Mouse (Mus musculus): ENCODE results near the gene Tjap1.

DNA sequence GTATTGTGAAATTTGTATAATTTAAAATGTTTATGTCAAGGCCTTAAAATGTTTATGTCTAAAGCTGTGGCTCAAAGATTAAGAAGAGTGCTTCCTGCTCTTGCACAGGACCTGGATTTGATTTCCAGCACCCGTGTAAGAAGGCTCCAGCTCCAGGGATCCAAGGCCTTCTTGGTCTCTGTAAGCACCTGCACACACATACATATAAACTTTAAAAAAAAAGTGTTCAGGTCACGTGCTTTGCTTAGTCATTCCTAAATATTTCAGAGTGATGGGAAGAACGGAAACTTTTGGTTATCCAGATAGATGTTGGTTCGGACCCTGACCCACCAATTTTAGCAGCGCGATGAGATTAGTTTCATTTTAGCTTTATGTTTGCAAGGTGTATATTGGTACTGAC is 45.9 kb upstream of the Tjap1 start:
- no peak for TF ChIP-seq EP300 (IDR thresholded peaks at IDR 0.05; ENCODE audit: low read depth)
- no peak for TF ChIP-seq CTCF (IDR thresholded peaks at IDR 0.05; ENCODE audit: low read depth)

Data from liver, embryonic 14.5 days (tissue).